In the genomic region with DNA sequence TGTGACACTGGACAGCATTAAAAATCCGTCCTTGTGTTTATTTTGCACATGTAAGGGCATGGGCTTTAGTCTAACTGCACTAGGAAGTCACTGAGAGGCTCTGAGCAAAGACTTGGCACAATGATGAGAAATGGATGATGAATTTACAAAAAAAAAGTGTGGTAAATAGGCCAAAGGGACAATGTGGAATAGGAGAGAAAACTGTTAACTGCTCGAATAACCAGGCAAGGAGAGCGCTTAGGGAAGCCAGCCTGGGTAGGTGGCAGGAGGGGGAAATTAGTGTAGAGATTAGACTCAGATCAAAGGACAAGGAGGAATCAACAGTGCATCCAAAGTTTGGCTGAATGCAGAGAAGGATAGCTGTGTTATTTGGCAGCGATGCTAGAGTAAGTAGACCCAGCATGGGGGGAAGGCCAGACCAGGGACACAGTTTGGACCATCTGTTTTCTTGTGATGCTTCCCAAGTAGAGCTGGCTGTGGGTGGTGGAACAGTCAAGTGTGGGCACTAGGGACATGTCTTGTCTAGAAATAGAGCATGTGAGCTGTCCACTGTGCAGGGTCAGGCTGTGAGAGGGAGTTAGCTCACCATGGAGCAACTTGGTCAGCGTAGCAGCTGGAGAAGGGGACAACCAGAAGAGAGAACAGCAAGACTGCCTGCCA, we compare ENCODE assay signal across 13 mouse cellular contexts.
DNase-seq lines count a peak whose midpoint lies in the region; ATAC-seq lines count a peak whose summit lies in the region.
"Had no signal": no experiment of that assay in that cellular context is flagged by ENCODE, and none has a peak within 500 bp of the region (broad histone marks: within the 10 kb centered on the region; RNA-seq: fewer than 3 reads in every experiment).

No protein-coding gene starts in this region.

- no peaks in the 10 kb centered on the region for H3K9me3 ChIP-seq in forebrain, embryonic 13.5 days (replicated peaks)
- H3K9me3 ChIP-seq: heart, embryonic 13.5 days; hindbrain, embryonic 15.5 days; liver, embryonic 13.5 days had no signal

- no peak overlapping the region for H3K9ac ChIP-seq in forebrain, embryonic 13.5 days
- H3K9ac ChIP-seq: heart, embryonic 13.5 days; hindbrain, embryonic 15.5 days; liver, embryonic 13.5 days had no signal

- WGBS in forebrain, embryonic 13.5 days: 82% methylated on average over 5 of the region's 5 CpGs

- no peak overlapping the region for H3K27ac ChIP-seq in forebrain, embryonic 13.5 days
- H3K27ac ChIP-seq: gastrocnemius, adult 2 months; heart, embryonic 13.5 days; hindbrain, embryonic 15.5 days; liver, embryonic 13.5 days had no signal

- no peak overlapping the region for H3K4me2 ChIP-seq in forebrain, embryonic 13.5 days
- H3K4me2 ChIP-seq: heart, embryonic 13.5 days; hindbrain, embryonic 15.5 days; liver, embryonic 13.5 days had no signal

- no peaks in the 10 kb centered on the region for H3K27me3 ChIP-seq in forebrain, embryonic 13.5 days
- H3K27me3 ChIP-seq: heart, embryonic 13.5 days; hindbrain, embryonic 15.5 days; liver, embryonic 13.5 days had no signal

- H3K4me1 ChIP-seq in forebrain, embryonic 13.5 days: peaks cover 5% of the 10 kb centered on the region; the same call in 1 of the 2 replicates
- H3K4me1 ChIP-seq: hindbrain, embryonic 15.5 days; liver, embryonic 13.5 days had no signal

- DNase-seq in heart, postnatal 10 days: peak; percentile 7 to 14
- DNase-seq in heart, postnatal 4 days: no peak
- DNase-seq in left cerebral cortex, adult 11 months (ENCODE audit: low spot score): peak; percentile 47
- DNase-seq in left cerebral cortex, postnatal 10 days (ENCODE audit: extremely low spot score in 1 of 2, low spot score in 2 of 2): no peak
- peak; percentile 50 to 62 for DNase-seq in cerebellum, postnatal 25 days
- peak; percentile 17 for DNase-seq in right cerebral cortex, postnatal 14 days
- DNase-seq in thymus, adult 18-20 months: no peak
- DNase-seq: gastrocnemius, adult 2 months; liver, embryonic 13.5 days; spleen, adult 18-20 months had no signal

- ATAC-seq in forebrain, embryonic 13.5 days: no peak

- H3K36me3 ChIP-seq in forebrain, embryonic 13.5 days (ENCODE audit: poor library complexity, severe bottlenecking): no peaks in the 10 kb centered on the region
- H3K36me3 ChIP-seq: heart, embryonic 13.5 days; hindbrain, embryonic 15.5 days; liver, embryonic 13.5 days had no signal

- no peak overlapping the region for H3K4me3 ChIP-seq in forebrain, embryonic 13.5 days
- H3K4me3 ChIP-seq: gastrocnemius, adult 2 months; heart, embryonic 13.5 days; hindbrain, embryonic 15.5 days; liver, embryonic 13.5 days had no signal

- intact Hi-C loops in heart, postnatal 10 days (cut with DNase I): no loop called here
- intact Hi-C loops in left cerebral cortex, postnatal 10 days (cut with DNase I): no loop called here

Comparison
In these comparisons a context has a peak if more than half of its experiments do, and no peak if none do; other contexts are left out.
1. DNase-seq: peak in heart, postnatal 10 days (2 of 2), left cerebral cortex, adult 11 months (single experiment), cerebellum, postnatal 25 days (2 of 2) and right cerebral cortex, postnatal 14 days (single experiment); none in heart, postnatal 4 days (single experiment), left cerebral cortex, postnatal 10 days (0 of 2) and thymus, adult 18-20 months (0 of 2).